Mouse (Mus musculus): Measurements from ENCODE around the gene Rftn2.
"Not testable (repeated sequence)": the region's sequence is repeated elsewhere in the genome, so short reads cannot be mapped to it uniquely, and the experiment has no call there.

Gene Rftn2

DNA sequence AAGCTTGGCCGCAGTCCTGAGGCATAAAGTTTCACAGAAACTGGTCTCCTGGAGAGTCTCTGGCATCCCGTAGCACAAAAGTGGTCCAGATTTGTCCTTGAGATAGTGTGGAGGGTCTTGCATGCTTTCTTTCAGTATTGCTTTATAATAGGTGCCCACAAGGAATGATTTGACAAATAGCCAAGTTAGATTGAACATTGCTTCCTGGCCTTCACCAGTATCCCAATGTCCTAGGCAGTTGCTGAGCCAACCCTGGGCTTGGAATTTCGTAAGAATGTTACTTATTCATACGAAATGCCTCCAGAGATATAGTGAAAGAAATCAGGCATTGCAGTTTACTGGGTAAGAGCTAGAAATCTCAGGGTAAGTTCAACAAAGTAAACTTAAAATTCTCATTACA lies 58.0 kb downstream of the Rftn2 start:
- no peak for DNase-seq

- no peak for DNase-seq
These were observed 59.0 kb downstream of the Rftn2 start for GRCm38 (mm10) chr1:55167560-55167959.

DNA sequence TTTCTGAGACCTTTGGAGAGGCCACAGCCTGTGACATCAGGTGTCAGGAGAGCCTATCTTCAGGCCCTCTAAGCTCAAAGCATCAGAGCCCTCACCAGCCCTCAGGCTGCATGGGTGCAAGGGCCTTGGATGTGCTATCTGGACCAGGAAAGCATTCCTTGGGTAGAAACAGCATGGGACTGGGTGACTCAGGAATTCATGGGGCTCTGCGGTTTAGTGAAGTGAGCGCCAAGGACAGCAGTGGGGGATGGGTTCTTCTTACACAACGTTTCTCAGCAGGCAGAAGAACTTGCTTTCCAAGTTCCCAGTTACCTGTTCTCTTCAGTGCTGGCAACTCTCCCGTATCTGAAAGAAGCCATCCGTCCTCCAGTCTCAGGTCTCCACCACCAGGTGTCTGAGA lies 62.6 kb downstream of the Rftn2 start:
- DNase-seq: no peak

DNA sequence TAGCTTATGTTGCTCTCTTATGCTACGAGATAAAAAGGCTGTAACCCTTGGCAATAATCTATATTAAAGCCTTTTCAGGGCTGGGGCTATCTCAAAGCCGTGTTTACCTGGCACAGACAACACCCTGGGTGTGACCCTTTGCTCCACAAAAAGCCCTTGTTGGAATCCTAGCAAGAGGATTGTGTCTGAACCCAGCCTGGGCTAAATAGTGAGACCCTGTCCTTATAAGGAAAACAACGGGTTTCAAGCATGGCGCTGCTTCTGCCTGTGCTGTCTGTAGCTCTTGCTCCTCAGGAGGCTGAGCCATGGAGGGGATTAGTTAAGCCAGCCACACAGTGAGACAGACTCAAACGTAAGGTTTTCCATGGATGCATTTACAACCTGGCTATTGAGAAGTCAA lies 63.8 kb downstream of the Rftn2 start:
- no peak for DNase-seq

GRCm38 (mm10) chr1:55161895-55162294 lies 64.7 kb downstream of the Rftn2 start:
- DNase-seq: peak; percentile 33

GRCm38 (mm10) chr1:55160831-55161638 lies 65.5 kb downstream of the Rftn2 start:
- DNase-seq: no peak

- DNase-seq: no peak
These were observed 66.4 kb downstream of the Rftn2 start for GRCm38 (mm10) chr1:55160218-55160617.

GRCm38 (mm10) chr1:55158821-55159220 lies 67.8 kb downstream of the Rftn2 start:
- DNase-seq: no peak

DNA sequence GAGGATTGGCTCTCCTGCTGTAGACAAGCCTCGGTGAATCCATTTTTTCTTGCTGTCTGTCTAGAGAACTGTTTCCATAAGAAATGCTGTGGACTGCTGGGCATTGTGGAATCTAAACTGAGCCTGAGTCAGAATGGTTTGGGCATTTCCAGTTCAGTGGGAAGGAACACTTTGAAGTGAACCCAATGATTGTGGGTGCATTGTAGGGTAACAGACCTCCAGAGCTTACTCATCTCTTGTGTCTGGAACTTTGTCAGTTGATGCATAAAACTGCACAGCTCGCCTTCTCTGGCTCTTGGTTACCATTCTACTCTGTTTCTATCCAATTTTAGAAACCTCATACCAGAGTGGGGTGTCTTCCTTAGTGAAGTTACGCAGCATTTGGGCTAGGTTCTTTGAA lies 68.4 kb downstream of the Rftn2 start:
- no peak for DNase-seq

DNA sequence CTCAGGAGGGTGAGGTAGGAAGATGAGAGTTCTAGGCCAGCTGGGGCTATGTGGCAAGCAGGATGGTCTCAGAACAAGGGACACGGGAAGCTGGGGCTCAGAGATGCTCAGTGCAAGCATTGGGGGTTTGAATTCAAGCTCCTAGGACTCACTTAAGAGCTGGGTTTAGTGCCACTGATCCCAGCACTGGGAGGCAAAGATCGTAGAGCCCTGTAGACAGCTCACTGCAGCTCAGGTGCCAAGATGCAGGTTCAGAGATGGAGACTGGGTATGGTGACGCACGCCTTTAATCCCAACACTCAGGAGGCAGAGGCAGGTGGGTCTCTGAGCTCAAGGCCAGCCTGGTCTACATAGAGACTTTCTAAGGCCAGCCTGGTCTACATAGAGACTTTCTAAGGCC lies 69.3 kb downstream of the Rftn2 start:
- DNase-seq: no peak

DNA sequence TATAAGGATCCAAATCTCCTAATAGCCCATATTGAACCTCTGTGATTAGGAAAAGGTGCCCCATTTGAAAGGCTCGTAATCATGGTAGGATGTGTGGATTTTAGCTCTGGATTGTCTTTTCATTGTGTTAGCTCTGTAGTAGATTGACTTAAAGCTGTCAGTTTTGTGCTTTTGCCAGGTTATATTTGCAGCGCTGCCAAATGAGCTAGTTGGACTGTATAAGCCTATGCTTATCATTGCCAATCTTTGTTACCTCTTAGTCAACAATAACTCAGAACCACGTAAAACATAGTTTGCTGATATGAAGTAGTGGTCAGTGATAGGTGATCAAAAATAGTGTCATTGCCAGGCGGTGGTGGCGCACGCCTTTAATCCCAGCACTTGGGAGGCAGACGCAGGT lies 81.0 kb downstream of the Rftn2 start:
- no peak for DNase-seq

DNA sequence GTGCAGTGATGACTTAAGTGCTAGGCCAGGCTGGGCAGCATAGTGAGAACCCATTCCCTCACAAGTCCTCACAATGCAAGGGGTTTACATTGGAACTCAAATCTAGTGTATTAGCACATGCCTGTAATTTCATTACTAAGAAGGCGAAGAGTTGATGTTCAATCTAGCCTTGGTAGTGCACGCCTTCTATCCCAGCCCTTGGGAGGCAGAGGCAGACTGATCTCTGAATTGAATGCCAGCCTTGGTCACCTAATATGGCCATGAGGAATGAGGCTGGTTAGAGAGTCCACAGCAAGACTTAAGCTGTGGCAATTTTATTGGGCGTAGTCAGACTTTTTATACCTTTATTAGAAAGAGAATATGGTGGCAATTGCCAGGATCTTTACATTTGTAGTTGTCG lies 82.2 kb downstream of the Rftn2 start:
- no peak for DNase-seq

GRCm38 (mm10) chr1:55135846-55136245 lies 90.7 kb downstream of the Rftn2 start:
- peak; percentile 18 for DNase-seq

DNA sequence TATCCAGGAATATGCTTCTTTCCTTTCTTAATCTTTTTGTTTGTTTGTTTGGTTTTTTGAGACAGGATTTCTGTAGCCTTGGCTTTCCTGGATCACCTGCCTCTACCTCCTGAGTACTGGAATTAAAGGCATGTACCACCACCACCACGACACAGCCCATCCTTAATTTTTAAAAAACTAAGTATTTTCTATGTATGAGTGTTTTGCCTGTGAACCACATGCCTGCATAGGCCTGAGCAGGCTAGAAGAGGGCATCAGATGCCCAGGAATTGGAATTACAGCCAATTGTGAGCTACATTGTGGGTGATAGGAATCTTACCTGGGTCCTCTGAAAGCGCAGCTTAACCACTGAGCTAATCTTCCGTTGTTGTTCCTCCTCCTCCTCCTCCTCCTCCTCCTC lies 92.3 kb downstream of the Rftn2 start:
- no peak for DNase-seq

DNA sequence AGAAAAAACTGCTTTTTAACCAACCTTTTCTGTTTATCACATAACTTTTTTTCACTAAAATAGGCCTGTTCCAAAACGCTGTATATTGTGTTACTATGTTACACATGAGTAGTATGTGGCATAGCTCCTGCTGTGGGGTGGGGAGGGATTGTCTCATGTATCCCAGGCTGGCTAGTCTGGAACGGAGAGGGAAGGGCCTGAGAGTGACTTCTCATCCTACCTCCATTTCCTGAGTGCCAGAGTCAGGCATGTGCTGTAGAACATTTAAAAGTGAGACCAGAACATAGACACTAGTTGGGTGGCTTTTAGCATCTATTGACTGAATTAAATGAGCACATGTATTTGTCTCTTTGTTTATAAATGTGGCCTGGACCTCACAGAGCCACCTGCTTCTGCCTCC lies 93.4 kb downstream of the Rftn2 start:
- DNase-seq: no peak

DNA sequence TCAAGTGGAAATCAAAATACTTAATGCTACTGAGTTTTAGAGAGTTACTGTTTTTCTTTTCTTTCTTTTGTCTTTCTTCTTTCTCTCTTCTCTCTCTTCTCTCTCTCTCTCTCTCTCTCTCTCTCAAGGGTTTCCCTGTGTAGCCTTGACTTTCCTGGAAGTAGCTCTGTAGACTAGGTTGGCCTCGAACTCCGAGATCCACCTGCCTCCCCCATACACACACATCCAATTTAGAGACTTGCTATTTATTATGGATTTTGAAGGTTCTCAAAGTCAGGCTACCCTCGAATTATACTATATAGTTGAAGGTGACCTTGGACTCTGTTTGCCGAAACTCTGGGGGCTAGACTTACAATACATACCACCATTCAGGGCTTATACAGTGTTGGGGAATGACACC lies 94.3 kb downstream of the Rftn2 start:
- no peak for DNase-seq

DNA sequence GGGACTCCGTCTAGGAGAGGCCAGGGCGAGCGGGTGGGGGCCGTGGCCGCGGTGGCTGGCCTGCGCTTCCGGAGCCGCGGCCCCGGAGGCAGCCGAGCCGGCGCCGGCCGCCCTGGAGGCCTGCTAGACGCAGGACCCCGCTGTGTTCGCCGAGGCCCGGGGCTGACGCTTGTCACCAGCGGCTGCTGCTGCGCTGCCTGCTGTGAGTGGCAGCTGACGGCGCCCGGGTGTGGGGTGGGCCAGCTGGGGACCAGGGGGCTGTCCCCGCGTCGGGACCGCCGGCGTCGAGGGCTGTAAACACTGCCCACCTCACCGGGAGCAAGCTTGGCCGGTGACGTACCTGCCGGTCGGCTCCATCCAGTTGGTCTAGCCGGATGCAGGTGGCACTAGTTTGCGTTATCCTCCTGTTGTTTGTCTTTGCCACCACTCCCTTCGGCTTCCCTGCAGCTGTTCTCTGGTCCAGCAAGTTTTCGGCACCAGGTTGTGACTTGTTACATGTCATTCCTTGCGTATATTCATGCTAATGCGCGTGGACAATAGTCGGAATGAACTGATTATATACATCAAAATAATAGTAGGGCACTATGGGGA lies 95.1 kb downstream of the Rftn2 start:
- DNase-seq: peak; percentile 72

DNA sequence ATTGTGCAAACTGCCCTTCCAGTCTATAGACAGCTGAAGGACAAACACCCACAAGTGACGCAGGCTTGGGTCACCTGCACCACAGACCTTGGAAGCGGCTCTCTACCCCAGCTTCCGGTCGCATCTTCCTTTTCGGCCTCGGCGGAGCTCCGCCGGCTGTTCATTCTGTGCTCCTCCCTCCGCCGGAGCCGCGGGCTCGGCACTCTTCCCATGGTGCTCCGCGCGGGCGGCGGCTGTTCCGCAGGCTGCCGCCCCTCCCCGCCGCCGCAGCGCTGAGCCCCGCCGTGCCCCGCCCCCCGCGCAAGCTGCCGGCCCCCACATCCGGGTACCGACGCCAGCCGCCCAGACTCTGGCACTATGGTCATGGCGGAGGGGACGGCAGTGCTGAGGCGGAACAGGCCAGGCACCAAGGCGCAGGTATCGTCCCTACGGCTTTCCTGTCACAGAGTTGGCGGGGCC lies 95.6 kb downstream of the Rftn2 start, which contains the start of gene Mob4:
Mob4 (plus strand) TSS at position 289 of the 459 bp plus-strand sequence.
- peak; percentile 95 for DNase-seq

GRCm38 (mm10) chr1:55130190-55130916 lies 96.2 kb downstream of the Rftn2 start:
- no peak for DNase-seq

GRCm38 (mm10) chr1:55129716-55130115 lies 96.9 kb downstream of the Rftn2 start:
- DNase-seq: no peak

DNA sequence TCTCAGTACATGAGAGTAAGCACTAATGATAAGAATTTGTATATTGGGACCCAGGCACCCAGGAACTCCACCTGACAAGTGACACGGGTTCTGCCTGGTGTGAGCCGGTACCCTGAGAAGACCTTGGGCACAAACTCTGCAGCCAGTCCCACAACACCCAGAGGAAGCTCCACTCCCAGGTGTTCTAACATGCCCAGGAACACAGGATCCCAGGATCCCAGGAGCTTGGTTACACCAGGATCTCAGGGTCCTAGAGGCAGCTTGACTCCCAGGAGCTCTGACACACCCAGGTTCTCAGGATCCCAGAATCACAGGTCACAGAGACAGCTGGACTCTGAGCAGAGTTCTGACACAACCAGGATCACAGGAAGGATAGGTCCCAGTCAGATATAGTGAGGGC lies 102.4 kb downstream of the Rftn2 start:
- not testable (repeated sequence) for DNase-seq

DNA sequence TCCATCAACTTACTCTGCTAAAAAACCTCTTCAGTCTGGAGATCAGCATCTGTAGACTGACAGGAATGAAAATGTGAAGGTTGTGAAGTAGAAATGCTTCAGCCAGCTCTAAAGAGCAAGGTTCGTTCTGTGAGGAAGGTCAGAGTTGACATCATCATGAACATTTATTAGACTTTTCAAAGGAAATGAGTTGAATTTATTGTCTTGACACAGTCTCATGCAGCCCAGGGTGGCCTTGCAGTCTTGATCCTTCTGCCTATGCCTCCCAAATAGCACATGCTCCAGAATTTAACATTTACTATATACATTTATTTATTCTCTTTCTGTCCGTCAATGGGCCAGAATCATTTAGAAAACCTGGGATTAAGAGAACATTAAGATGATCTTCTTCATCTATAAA lies 103.0 kb downstream of the Rftn2 start:
- DNase-seq: no peak

- DNase-seq: no peak
These were observed 103.5 kb downstream of the Rftn2 start for GRCm38 (mm10) chr1:55123046-55123445.
